Mouse (Mus musculus) midbrain, embryonic 11.5 days (tissue): ENCODE results near the gene Zfp618. TPM values are rescaled to one million over a fixed set of nuclear protein-coding genes. Genes with fewer than 3 reads are reported as not detected.

Experiments used
- ATAC-seq: fragments of 200-750 bp; cut with Nextera tagmentation; 2 replicates; pipeline ENCODE4 v1.8.0; 2017; ENCODE audit warnings: moderate TSS enrichment, moderate library complexity; ENCODE audit not compliant: low FRiP score
- DNase-seq: peaks from one replicate; pipeline ENCODE4 v3.0.0; 2015; ENCODE audit warnings: low spot score; ENCODE audit errors: missing footprints
- H3K27ac ChIP-seq: fragments of 300-500 bp; sonication (generic); 2 replicates; pipeline ENCODE4 v1.5.1; 2014; ENCODE audit warnings: low read depth, low read length
- H3K27me3 ChIP-seq: fragments of 300-500 bp; sonication (generic); 2 replicates; pipeline ENCODE4 v1.6.1; 2014; ENCODE audit warnings: mild to moderate bottlenecking, low read length, moderate library complexity, mixed read lengths; ENCODE audit not compliant: control insufficient read depth, insufficient read depth
- H3K36me3 ChIP-seq: fragments of 300-500 bp; sonication (generic); 2 replicates; pipeline ENCODE4 v1.6.1; 2014; ENCODE audit warnings: mild to moderate bottlenecking, low read length, moderate library complexity, mixed read lengths; ENCODE audit not compliant: control insufficient read depth, insufficient read depth
- H3K4me1 ChIP-seq: fragments of 300-500 bp; sonication (generic); 2 replicates; pipeline ENCODE4 v1.6.1; 2014; ENCODE audit warnings: low read length; ENCODE audit not compliant: control insufficient read depth, insufficient read depth
- H3K4me2 ChIP-seq: fragments of 300-500 bp; sonication (generic); 2 replicates; pipeline ENCODE4 v1.6.1; 2014; ENCODE audit warnings: mild to moderate bottlenecking, moderate library complexity
- H3K4me3 ChIP-seq: fragments of 300-500 bp; sonication (generic); 2 replicates; pipeline ENCODE4 v1.5.1; 2014; ENCODE audit warnings: low read depth, low read length
- H3K9ac ChIP-seq: fragments of 300-500 bp; sonication (generic); 2 replicates; pipeline ENCODE4 v1.6.1; 2014; ENCODE audit warnings: low read length
- H3K9me3 ChIP-seq: fragments of 300-500 bp; sonication (generic); 2 replicates; pipeline ENCODE4 v1.6.1; 2016; ENCODE audit warnings: low read length; ENCODE audit not compliant: control insufficient read depth
- WGBS: fragments of 180-500 bp; shearing (Covaris S2); extraction: QIAGEN DNeasy Blood & Tissue Kit; methylation state at CpG from one replicate; pipeline ENCODE4 v1.1.7; 2014; 5-methylcytosine and 5-hydroxymethylcytosine counted together
- polyA plus RNA-seq: library from polyadenylated mRNA; unstranded; fragments of >200 nt; fragmentation: Nextera tagmentation; extraction: Ambion mirVana; gene quantifications from 2 replicates; pipeline ENCODE4 v1.2.1, GENCODE M21; 2014

Gene Zfp618
- polyA plus RNA-seq, 1 experiment from 2014 or later: 23.6 TPM

DNA sequence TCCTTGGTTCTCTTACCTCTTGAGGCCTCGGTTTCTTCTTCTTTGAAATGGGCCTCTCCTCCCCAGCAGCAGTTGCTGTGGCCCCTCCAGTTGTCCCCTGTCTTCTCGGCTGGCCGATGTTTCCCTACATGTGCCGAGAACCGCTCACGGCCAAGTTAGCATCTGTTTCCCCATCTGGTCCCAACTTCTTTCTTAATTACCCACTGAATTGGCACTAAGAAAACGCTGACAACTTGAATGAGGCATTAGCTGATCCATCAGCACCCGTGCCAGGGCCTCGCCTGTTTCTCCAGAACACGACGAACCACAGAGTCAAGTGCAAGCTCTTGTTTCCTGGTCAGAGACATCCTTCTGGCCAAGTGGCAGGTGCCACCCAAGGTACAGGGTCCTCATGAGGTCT lies 26.0 kb downstream of the Zfp618 start:
- Histone ChIP-seq H3K27me3 (no peaks in the 10 kb centered on the region), H3K4me2 (no peak overlapping the region), H3K9ac (no peak overlapping the region), H3K4me3 (no peak overlapping the region), H3K27ac (no peak overlapping the region), H3K4me1 (peaks cover 2% of the 10 kb centered on the region; the same call in 1 of the 2 replicates), H3K36me3 (no peaks in the 10 kb centered on the region), H3K9me3 (peaks cover 5% of the 10 kb centered on the region; the same call in 1 of the 2 replicates)
- 93% methylated on average over 11 of the region's 11 CpGs for WGBS
- DNase-seq: no peak
- no peak for ATAC-seq

DNA sequence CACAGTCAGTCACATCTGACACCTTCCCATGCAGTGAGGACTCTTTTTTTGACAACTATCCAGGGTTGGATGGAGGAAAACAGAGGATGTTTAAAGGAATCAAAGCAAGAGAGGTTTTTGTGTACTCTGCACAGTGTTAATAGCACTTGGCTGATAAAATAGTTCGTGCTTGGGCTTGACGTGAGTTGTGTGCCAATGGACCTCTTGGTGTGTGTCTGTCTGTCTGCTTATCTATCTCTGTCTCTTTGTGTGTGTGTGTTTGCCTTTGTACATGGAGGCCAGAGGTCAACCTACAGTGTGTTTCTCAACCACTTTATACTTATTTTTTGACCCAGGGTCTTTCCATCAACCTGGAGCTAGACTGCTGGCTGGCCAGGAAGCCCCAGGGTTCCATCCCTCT lies 27.8 kb downstream of the Zfp618 start:
- H3K4me1 ChIP-seq: peaks cover 2% of the 10 kb centered on the region; the same call in 1 of the 2 replicates

GRCm38 (mm10) chr4:62997606-62998005 lies 32.2 kb downstream of the Zfp618 start:
- Histone ChIP-seq H3K27ac (no peak overlapping the region), H3K27me3 (no peaks in the 10 kb centered on the region), H3K4me3 (no peak overlapping the region), H3K36me3 (no peaks in the 10 kb centered on the region), H3K9me3 (peaks cover 5% of the 10 kb centered on the region; the same call in 1 of the 2 replicates), H3K4me1 (no peaks in the 10 kb centered on the region), H3K9ac (no peak overlapping the region), H3K4me2 (no peak overlapping the region)
- ATAC-seq (no peak), DNase-seq (no peak)
- 88% methylated on average over 6 of the region's 6 CpGs for WGBS

More for the DNA sequence above, 27.8 kb downstream of the Zfp618 start:
- no peak overlapping the region for H3K4me2 ChIP-seq
- H3K27me3 ChIP-seq: no peaks in the 10 kb centered on the region
- H3K9ac ChIP-seq: no peak overlapping the region
- peaks cover 5% of the 10 kb centered on the region; the same call in 1 of the 2 replicates for H3K9me3 ChIP-seq
- no peak for ATAC-seq
- no peak overlapping the region for H3K27ac ChIP-seq
- no peak overlapping the region for H3K4me3 ChIP-seq
- no peak for DNase-seq
- 86% methylated on average over 2 of the region's 2 CpGs for WGBS
- H3K36me3 ChIP-seq: no peaks in the 10 kb centered on the region

- ATAC-seq: peak; percentile 49; the same call in 1 of the 2 replicates
- no peak for DNase-seq
- peaks cover 5% of the 10 kb centered on the region; the same call in 1 of the 2 replicates for H3K9me3 ChIP-seq
- H3K36me3 ChIP-seq: no peaks in the 10 kb centered on the region
- no peak overlapping the region for H3K4me2 ChIP-seq
- no peaks in the 10 kb centered on the region for H3K27me3 ChIP-seq
- H3K4me3 ChIP-seq: no peak overlapping the region
- no peak overlapping the region for H3K9ac ChIP-seq
- WGBS: 65% methylated on average over 5 of the region's 5 CpGs
- H3K27ac ChIP-seq: no peak overlapping the region
- no peaks in the 10 kb centered on the region for H3K4me1 ChIP-seq
These were observed 33.1 kb downstream of the Zfp618 start for GRCm38 (mm10) chr4:62998431-62998835.

GRCm38 (mm10) chr4:62998908-62999307 lies 33.5 kb downstream of the Zfp618 start:
- H3K9me3 ChIP-seq: peaks cover 5% of the 10 kb centered on the region; the same call in 1 of the 2 replicates
- H3K4me1 ChIP-seq: no peaks in the 10 kb centered on the region
- no peaks in the 10 kb centered on the region for H3K27me3 ChIP-seq
- no peak overlapping the region for H3K27ac ChIP-seq
- H3K36me3 ChIP-seq: no peaks in the 10 kb centered on the region
- no peak for ATAC-seq
- 78% methylated on average over 6 of the region's 6 CpGs for WGBS
- no peak overlapping the region for H3K9ac ChIP-seq
- no peak overlapping the region for H3K4me3 ChIP-seq
- no peak overlapping the region for H3K4me2 ChIP-seq
- no peak for DNase-seq

DNA sequence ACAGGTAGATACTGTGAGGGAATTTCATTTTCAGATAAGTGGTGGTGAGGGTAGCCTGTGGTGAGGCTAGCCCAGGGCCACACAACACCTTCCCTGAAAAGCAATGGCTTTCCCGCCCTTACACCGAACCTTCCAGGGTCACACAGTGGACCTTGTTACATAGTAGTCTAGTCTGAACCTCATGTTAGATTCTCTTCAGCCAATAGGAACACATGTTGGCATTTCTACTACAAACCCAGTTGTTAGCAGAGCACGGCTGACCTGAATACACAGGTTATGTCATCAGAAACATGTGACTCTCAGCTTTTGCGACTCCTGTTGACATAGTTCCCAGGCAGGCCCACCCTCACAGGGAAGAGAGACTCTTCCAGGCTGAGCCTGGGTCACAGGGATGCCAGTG lies 33.9 kb downstream of the Zfp618 start:
- no peak overlapping the region for H3K27ac ChIP-seq
- H3K27me3 ChIP-seq: no peaks in the 10 kb centered on the region
- DNase-seq: no peak
- no peak for ATAC-seq
- H3K9me3 ChIP-seq: peaks cover 5% of the 10 kb centered on the region; the same call in 1 of the 2 replicates
- no peaks in the 10 kb centered on the region for H3K4me1 ChIP-seq
- no peak overlapping the region for H3K9ac ChIP-seq
- no peaks in the 10 kb centered on the region for H3K36me3 ChIP-seq
- 93% methylated on average over 4 of the region's 4 CpGs for WGBS
- H3K4me3 ChIP-seq: no peak overlapping the region
- no peak overlapping the region for H3K4me2 ChIP-seq

DNA sequence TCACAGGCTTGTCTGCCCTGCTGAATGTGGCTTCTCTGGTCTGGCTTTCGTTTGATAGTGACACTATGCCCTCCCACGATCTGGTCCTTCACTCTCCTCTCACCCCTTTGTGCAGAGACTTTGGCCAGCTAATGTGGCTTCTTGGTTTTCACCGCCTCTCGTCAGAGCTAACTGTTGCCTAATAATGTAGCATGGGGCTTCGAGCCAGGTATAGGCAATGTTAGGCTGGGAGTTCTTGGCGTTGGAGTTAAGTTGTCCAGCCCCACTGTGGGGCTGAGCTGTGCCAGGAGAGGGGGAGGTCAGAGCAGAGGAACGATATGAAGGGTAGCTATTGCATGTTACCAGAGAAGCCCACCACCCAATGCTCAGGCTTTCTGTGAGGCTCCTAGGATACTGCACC lies 34.5 kb downstream of the Zfp618 start:
- Histone ChIP-seq H3K4me2 (no peak overlapping the region), H3K9ac (no peak overlapping the region), H3K27ac (no peak overlapping the region), H3K4me3 (no peak overlapping the region), H3K9me3 (peaks cover 1% of the 10 kb centered on the region; the same call in 1 of the 2 replicates), H3K36me3 (no peaks in the 10 kb centered on the region), H3K4me1 (no peaks in the 10 kb centered on the region), H3K27me3 (no peaks in the 10 kb centered on the region)
- ATAC-seq (no peak), DNase-seq (no peak)
- WGBS: 84% methylated on average over 7 of the region's 7 CpGs

GRCm38 (mm10) chr4:63000316-63001055 lies 35.1 kb downstream of the Zfp618 start:
- Histone ChIP-seq H3K27me3 (no peaks in the 10 kb centered on the region), H3K27ac (no peak overlapping the region), H3K9me3 (no peaks in the 10 kb centered on the region), H3K36me3 (no peaks in the 10 kb centered on the region), H3K9ac (no peak overlapping the region), H3K4me2 (no peak overlapping the region), H3K4me3 (no peak overlapping the region), H3K4me1 (no peaks in the 10 kb centered on the region)
- 89% methylated on average over 11 of the region's 11 CpGs for WGBS
- DNase-seq (no peak), ATAC-seq (no peak)

- ATAC-seq: no peak
- WGBS: 95% methylated on average over 1 of the region's 1 CpGs
- no peak for DNase-seq
These were observed 37.0 kb downstream of the Zfp618 start for GRCm38 (mm10) chr4:63002386-63002785.

More at GRCm38 (mm10) chr4:63002386-63002785, 37.0 kb downstream of the Zfp618 start:
- no peaks in the 10 kb centered on the region for H3K36me3 ChIP-seq
- H3K27ac ChIP-seq: no peak overlapping the region
- H3K9ac ChIP-seq: no peak overlapping the region
- H3K4me1 ChIP-seq: no peaks in the 10 kb centered on the region
- H3K4me3 ChIP-seq: no peak overlapping the region
- H3K9me3 ChIP-seq: no peaks in the 10 kb centered on the region
- no peaks in the 10 kb centered on the region for H3K27me3 ChIP-seq
- H3K4me2 ChIP-seq: no peak overlapping the region
